ENCODE assay signal across 7 mouse cellular contexts in genomic region chr3:135691191-135692131, GRCm38 (mm10). TPM values are rescaled to one million over a fixed set of nuclear protein-coding genes. Genes with fewer than 3 reads are reported as not detected.
A peak's percentile ranks its signal among the peaks of the same experiment; 100 is the strongest.
DNase-seq lines count a peak whose midpoint lies in the region; ATAC-seq lines count a peak whose summit lies in the region.

TSS of gene Nfkb1 (minus strand) at chr3:135691547.

- under 1% methylated on average over 77 of the region's 102 CpGs for WGBS in intestine, embryonic 16.5 days
- WGBS in limb, embryonic 11.5 days: under 1% methylated on average over 62 of the region's 102 CpGs
- under 1% methylated on average over 67 of the region's 102 CpGs for WGBS in midbrain, embryonic 12.5 days

- peaks cover 25% of the 10 kb centered on the region for H3K4me1 ChIP-seq in intestine, embryonic 16.5 days (ENCODE audit: control insufficient read depth, insufficient read depth, low read length)
- no peaks in the 10 kb centered on the region; the same call in 1 of the 2 replicates for H3K4me1 ChIP-seq in limb, embryonic 11.5 days (ENCODE audit: control insufficient read depth, insufficient read depth, low read length)
- peaks cover 28% of the 10 kb centered on the region for H3K4me1 ChIP-seq in midbrain, embryonic 12.5 days

- peak; percentile 86 for DNase-seq in adrenal gland, adult 2 months
- peak; percentile 72 for DNase-seq in embryo, embryonic 9.5 days (ENCODE audit: extremely low spot score)
- peak; percentile 73 for DNase-seq in limb, embryonic 11.5 days (ENCODE audit: low spot score)
- peak; percentile 38 for DNase-seq in skeletal muscle tissue, adult 2 months (ENCODE audit: low read depth, low spot score)

- peak within 1 kb of the TSS; percentile 97 for H3K27ac ChIP-seq in intestine, embryonic 16.5 days (ENCODE audit: low read length)
- H3K27ac ChIP-seq in limb, embryonic 11.5 days (replicated peaks; ENCODE audit: low read depth, low read length): peak within 1 kb of the TSS; percentile 83
- H3K27ac ChIP-seq in midbrain, embryonic 12.5 days (replicated peaks): peak within 1 kb of the TSS; percentile 91

- peak within 1 kb of the TSS; percentile 81 for H3K4me3 ChIP-seq in intestine, embryonic 16.5 days (ENCODE audit: low read length)
- H3K4me3 ChIP-seq in limb, embryonic 11.5 days (ENCODE audit: low read depth, low read length): peak within 1 kb of the TSS; percentile 75
- H3K4me3 ChIP-seq in midbrain, embryonic 12.5 days: peak within 1 kb of the TSS; percentile 62

- no peaks in the 10 kb centered on the region for H3K9me3 ChIP-seq in intestine, embryonic 16.5 days (ENCODE audit: control insufficient read depth, low read length)
- no peaks in the 10 kb centered on the region for H3K9me3 ChIP-seq in limb, embryonic 11.5 days (ENCODE audit: control insufficient read depth, low read length)
- H3K9me3 ChIP-seq in midbrain, embryonic 12.5 days: no peaks in the 10 kb centered on the region

- H3K9ac ChIP-seq in intestine, embryonic 16.5 days (ENCODE audit: low read depth, low read length): peak within 1 kb of the TSS; percentile 95
- peak within 1 kb of the TSS; percentile 98 for H3K9ac ChIP-seq in limb, embryonic 11.5 days (ENCODE audit: low read length)
- peak within 1 kb of the TSS; percentile 81 for H3K9ac ChIP-seq in midbrain, embryonic 12.5 days (replicated peaks)

- peak; percentile 77 for ATAC-seq in granulocyte monocyte progenitor cell, adult 5-6 weeks (replicated peaks; ENCODE audit: poor library complexity, severe bottlenecking)
- peak; percentile 87 for ATAC-seq in intestine, embryonic 16.5 days
- peak; percentile 64 for ATAC-seq in limb, embryonic 11.5 days (ENCODE audit: insufficient number of reproducible peaks, low FRiP score, low TSS enrichment, low read depth)
- peak; percentile 88 for ATAC-seq in midbrain, embryonic 12.5 days (ENCODE audit: low FRiP score, low read depth)

- H3K4me2 ChIP-seq in intestine, embryonic 16.5 days (ENCODE audit: low read depth, low read length): peak within 1 kb of the TSS; percentile 52
- peak within 1 kb of the TSS; percentile 81 for H3K4me2 ChIP-seq in limb, embryonic 11.5 days (ENCODE audit: low read depth, severe bottlenecking)
- H3K4me2 ChIP-seq in midbrain, embryonic 12.5 days (replicated peaks): peak within 1 kb of the TSS; percentile 72

- H3K36me3 ChIP-seq in intestine, embryonic 16.5 days (ENCODE audit: control insufficient read depth, insufficient read depth, low read length): no peaks in the 10 kb centered on the region
- H3K36me3 ChIP-seq in limb, embryonic 11.5 days (ENCODE audit: control insufficient read depth, insufficient read depth, low read length): no peaks in the 10 kb centered on the region
- H3K36me3 ChIP-seq in midbrain, embryonic 12.5 days: no peaks in the 10 kb centered on the region

- no peaks in the 10 kb centered on the region for H3K27me3 ChIP-seq in intestine, embryonic 16.5 days (replicated peaks; ENCODE audit: control insufficient read depth, insufficient read depth, low read length)
- no peaks in the 10 kb centered on the region for H3K27me3 ChIP-seq in limb, embryonic 11.5 days (ENCODE audit: control insufficient read depth, insufficient read depth, low read length)
- H3K27me3 ChIP-seq in midbrain, embryonic 12.5 days: peaks cover 9% of the 10 kb centered on the region

RNA-seq across cellular contexts. Expression of gene Nfkb1, which starts in this region (rescaled TPM):
- 10 to 100 TPM; 44.2 to 55.6 TPM for total RNA-seq in adrenal gland, adult 2 months (2021)
- polyA plus RNA-seq in adrenal gland, adult 2 months (2012; rRNA removed): 51.6 and 58.1 TPM in 2 replicates
- total RNA-seq in granulocyte monocyte progenitor cell, adult 5-6 weeks (2014; fragmentation: Nextera tagmentation): 100 and 112 TPM in 2 replicates
- 104 and 117 TPM in 2 replicates for total RNA-seq in granulocyte monocyte progenitor cell, adult 5-6 weeks (2017)
- polyA plus RNA-seq in intestine, embryonic 16.5 days (2015; fragmentation: Nextera tagmentation; extraction: Ambion mirVana): 13.7 and 14.3 TPM in 2 replicates
- polyA plus RNA-seq in limb, embryonic 11.5 days (2014; fragmentation: Nextera tagmentation; extraction: Ambion mirVana): 13.3 and 17.5 TPM in 2 replicates
- polyA plus RNA-seq in midbrain, embryonic 12.5 days (2016; fragmentation: Nextera tagmentation; extraction: Ambion mirVana): 9.0 and 10.5 TPM in 2 replicates

Comparison
In these comparisons a context has a peak if more than half of its experiments do, and no peak if none do; other contexts are left out.
1. Peak in every context shown above with its lines: DNase-seq, ATAC-seq, H3K4me3 ChIP-seq and H3K27ac ChIP-seq.